Mouse (Mus musculus): Measurements from ENCODE around the gene En1. TPM values are rescaled to one million over a fixed set of nuclear protein-coding genes. Genes with fewer than 3 reads are reported as not detected.

The En1 gene
- polyA plus RNA-seq, 1 experiment from 2014 or later, result 0.07 TPM

GRCm38 (mm10) chr1:120614307-120615100 lies 12.3 kb downstream of the En1 start:
- no peak overlapping the region for H3K9ac ChIP-seq (ENCODE audit: low read length)
- no peak for ATAC-seq (replicated peaks; ENCODE audit: extremely low read depth, insufficient read depth, low FRiP score)
- no peaks in the 10 kb centered on the region for H3K9me3 ChIP-seq (replicated peaks; ENCODE audit: control insufficient read depth, low read length)
- peak overlapping the region; percentile 35; the same call in 1 of the 2 replicates for H3K4me2 ChIP-seq (ENCODE audit: low read depth, low read length)
- H3K4me3 ChIP-seq (ENCODE audit: low read length), result no peak overlapping the region
- 2% methylated on average over 30 of the region's 30 CpGs for WGBS
- H3K36me3 ChIP-seq (ENCODE audit: control insufficient read depth, insufficient read depth), result no peaks in the 10 kb centered on the region
- no peak overlapping the region for H3K27ac ChIP-seq (ENCODE audit: low read length)
- H3K27me3 ChIP-seq (ENCODE audit: control insufficient read depth, insufficient read depth, low read length), result peaks cover 91% of the 10 kb centered on the region
- no peaks in the 10 kb centered on the region for H3K4me1 ChIP-seq (ENCODE audit: control insufficient read depth, insufficient read depth, low read length)

DNA sequence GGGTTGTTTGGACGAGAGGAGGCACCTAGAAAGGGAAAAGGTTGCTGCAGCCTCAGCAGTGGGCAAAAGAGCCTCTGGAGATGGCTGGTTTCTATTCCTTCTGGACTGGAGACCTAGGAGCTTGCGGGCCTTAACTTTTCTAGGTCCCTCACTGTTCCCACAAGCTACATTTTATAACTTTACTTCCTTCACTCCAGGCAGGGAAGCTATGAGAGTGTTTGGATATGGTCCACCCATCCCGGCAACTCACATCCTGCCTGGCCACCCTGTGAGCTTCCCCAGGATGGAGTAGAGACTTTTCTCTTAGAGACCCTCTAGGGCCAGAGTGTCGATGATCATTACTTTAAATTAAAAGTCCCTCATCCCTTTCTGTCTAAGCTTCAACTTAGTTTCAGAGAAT lies 13.3 kb downstream of the En1 start:
- H3K4me2 ChIP-seq (ENCODE audit: low read depth, low read length), result no peak overlapping the region
- H3K27ac ChIP-seq (ENCODE audit: low read length), result no peak overlapping the region
- no peaks in the 10 kb centered on the region for H3K9me3 ChIP-seq (replicated peaks; ENCODE audit: control insufficient read depth, low read length)
- H3K9ac ChIP-seq (ENCODE audit: low read length), result no peak overlapping the region
- no peaks in the 10 kb centered on the region for H3K36me3 ChIP-seq (ENCODE audit: control insufficient read depth, insufficient read depth)
- peaks cover 91% of the 10 kb centered on the region for H3K27me3 ChIP-seq (ENCODE audit: control insufficient read depth, insufficient read depth, low read length)
- H3K4me3 ChIP-seq (ENCODE audit: low read length), result no peak overlapping the region
- 6% methylated on average over 4 of the region's 4 CpGs for WGBS
- ATAC-seq (replicated peaks; ENCODE audit: extremely low read depth, insufficient read depth, low FRiP score), result no peak
- H3K4me1 ChIP-seq (ENCODE audit: control insufficient read depth, insufficient read depth, low read length), result no peaks in the 10 kb centered on the region

DNA sequence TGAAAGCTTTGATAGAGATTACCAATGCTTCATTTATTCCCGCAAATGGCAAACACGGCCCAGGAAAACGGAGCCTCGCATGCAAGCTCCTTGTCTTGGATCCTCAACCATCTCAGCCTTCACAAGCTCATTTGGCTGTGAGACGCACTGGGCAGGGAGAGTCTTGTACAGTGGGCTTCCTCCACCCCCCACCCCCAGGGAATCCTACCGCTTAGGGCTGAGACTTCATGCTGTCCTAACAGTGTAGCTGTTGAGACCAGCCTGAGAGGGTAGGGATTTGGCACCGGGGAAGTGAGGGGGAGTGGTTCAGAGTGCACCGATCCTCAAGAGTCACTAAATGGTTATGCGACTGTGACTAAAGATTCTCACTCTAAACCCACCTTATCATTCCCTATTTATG lies 13.7 kb downstream of the En1 start:
- Histone ChIP-seq H3K4me1 (ENCODE audit: control insufficient read depth, insufficient read depth, low read length) (no peaks in the 10 kb centered on the region), H3K36me3 (ENCODE audit: control insufficient read depth, insufficient read depth) (no peaks in the 10 kb centered on the region), H3K4me2 (ENCODE audit: low read depth, low read length) (no peak overlapping the region), H3K9me3 (replicated peaks; ENCODE audit: control insufficient read depth, low read length) (no peaks in the 10 kb centered on the region), H3K4me3 (ENCODE audit: low read length) (no peak overlapping the region), H3K27me3 (ENCODE audit: control insufficient read depth, insufficient read depth, low read length) (peaks cover 89% of the 10 kb centered on the region), H3K9ac (ENCODE audit: low read length) (no peak overlapping the region), H3K27ac (ENCODE audit: low read length) (no peak overlapping the region)
- WGBS, result 2% methylated on average over 9 of the region's 9 CpGs
- ATAC-seq (replicated peaks; ENCODE audit: extremely low read depth, insufficient read depth, low FRiP score), result no peak

- H3K27ac ChIP-seq (ENCODE audit: low read length), result no peak overlapping the region
- H3K4me2 ChIP-seq (ENCODE audit: low read depth, low read length), result no peak overlapping the region
- H3K9ac ChIP-seq (ENCODE audit: low read length), result no peak overlapping the region
- 34% methylated on average over 5 of the region's 5 CpGs for WGBS
- H3K36me3 ChIP-seq (ENCODE audit: control insufficient read depth, insufficient read depth), result no peaks in the 10 kb centered on the region
- H3K9me3 ChIP-seq (replicated peaks; ENCODE audit: control insufficient read depth, low read length), result no peaks in the 10 kb centered on the region
- ATAC-seq (replicated peaks; ENCODE audit: extremely low read depth, insufficient read depth, low FRiP score), result no peak
- peaks cover 66% of the 10 kb centered on the region for H3K27me3 ChIP-seq (ENCODE audit: control insufficient read depth, insufficient read depth, low read length)
- no peak overlapping the region for H3K4me3 ChIP-seq (ENCODE audit: low read length)
- H3K4me1 ChIP-seq (ENCODE audit: control insufficient read depth, insufficient read depth, low read length), result no peaks in the 10 kb centered on the region
Measured at GRCm38 (mm10) chr1:120621383-120621782, 19.2 kb downstream of the En1 start.

- Histone ChIP-seq H3K9ac (ENCODE audit: low read length) (no peak overlapping the region), H3K9me3 (replicated peaks; ENCODE audit: control insufficient read depth, low read length) (no peaks in the 10 kb centered on the region), H3K4me3 (ENCODE audit: low read length) (no peak overlapping the region), H3K4me1 (ENCODE audit: control insufficient read depth, insufficient read depth, low read length) (no peaks in the 10 kb centered on the region), H3K36me3 (ENCODE audit: control insufficient read depth, insufficient read depth) (no peaks in the 10 kb centered on the region), H3K4me2 (ENCODE audit: low read depth, low read length) (no peak overlapping the region), H3K27me3 (ENCODE audit: control insufficient read depth, insufficient read depth, low read length) (peaks cover 28% of the 10 kb centered on the region), H3K27ac (ENCODE audit: low read length) (no peak overlapping the region)
- WGBS, result 55% methylated on average over 11 of the region's 11 CpGs
- no peak for ATAC-seq (replicated peaks; ENCODE audit: extremely low read depth, insufficient read depth, low FRiP score)
Measured at GRCm38 (mm10) chr1:120626930-120627621, 24.9 kb downstream of the En1 start.

DNA sequence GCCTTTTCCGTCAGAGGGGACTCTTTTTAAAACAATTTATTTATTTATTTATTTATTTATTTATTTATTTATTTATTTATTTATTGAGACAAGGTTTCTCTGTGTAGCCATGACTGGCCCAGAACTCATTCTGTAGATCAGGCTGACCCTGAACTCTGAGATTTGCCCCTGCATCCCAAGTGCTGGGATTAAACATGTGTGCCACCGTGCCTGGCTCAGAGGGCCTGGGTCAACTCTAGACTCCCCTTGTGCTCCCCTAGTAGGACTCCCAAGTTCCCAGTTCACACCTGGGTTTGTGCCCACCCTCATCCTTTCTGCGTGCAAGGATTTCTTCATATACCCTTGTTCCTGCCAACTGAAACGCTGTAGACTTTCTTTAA lies 25.4 kb downstream of the En1 start:
- Histone ChIP-seq H3K9ac (ENCODE audit: low read length) (no peak overlapping the region), H3K27ac (ENCODE audit: low read length) (no peak overlapping the region), H3K27me3 (ENCODE audit: control insufficient read depth, insufficient read depth, low read length) (peaks cover 28% of the 10 kb centered on the region), H3K4me2 (ENCODE audit: low read depth, low read length) (no peak overlapping the region), H3K4me3 (ENCODE audit: low read length) (no peak overlapping the region), H3K9me3 (replicated peaks; ENCODE audit: control insufficient read depth, low read length) (no peaks in the 10 kb centered on the region), H3K36me3 (ENCODE audit: control insufficient read depth, insufficient read depth) (no peaks in the 10 kb centered on the region), H3K4me1 (ENCODE audit: control insufficient read depth, insufficient read depth, low read length) (no peaks in the 10 kb centered on the region)
- no peak for ATAC-seq (replicated peaks; ENCODE audit: extremely low read depth, insufficient read depth, low FRiP score)
- WGBS, result 74% methylated on average over 4 of the region's 4 CpGs

DNA sequence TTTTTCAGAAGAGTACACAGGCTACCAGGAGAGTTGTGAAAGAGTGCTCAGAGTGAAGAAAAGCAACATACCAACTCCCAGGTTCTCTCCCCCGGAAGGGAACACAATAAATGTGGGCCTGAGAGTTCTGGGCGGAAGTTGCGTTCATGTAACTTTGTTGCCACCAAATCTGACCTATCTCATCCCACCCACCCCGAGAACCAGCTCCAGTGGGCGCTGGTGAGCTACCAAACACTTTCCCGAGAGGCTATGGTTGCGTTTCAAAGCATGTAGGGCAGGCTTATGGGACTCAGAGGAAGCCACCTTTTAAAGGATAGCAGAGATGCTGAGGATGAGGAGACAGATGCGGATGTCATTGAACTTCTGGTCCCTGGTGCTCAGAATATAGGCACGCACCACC lies 26.6 kb downstream of the En1 start:
- Histone ChIP-seq H3K4me2 (ENCODE audit: low read depth, low read length) (no peak overlapping the region), H3K4me3 (ENCODE audit: low read length) (no peak overlapping the region), H3K9me3 (replicated peaks; ENCODE audit: control insufficient read depth, low read length) (no peaks in the 10 kb centered on the region), H3K27me3 (ENCODE audit: control insufficient read depth, insufficient read depth, low read length) (peaks cover 23% of the 10 kb centered on the region), H3K9ac (ENCODE audit: low read length) (no peak overlapping the region), H3K27ac (ENCODE audit: low read length) (no peak overlapping the region), H3K4me1 (ENCODE audit: control insufficient read depth, insufficient read depth, low read length) (no peaks in the 10 kb centered on the region), H3K36me3 (ENCODE audit: control insufficient read depth, insufficient read depth) (no peaks in the 10 kb centered on the region)
- no peak for ATAC-seq (replicated peaks; ENCODE audit: extremely low read depth, insufficient read depth, low FRiP score)
- 47% methylated on average over 9 of the region's 9 CpGs for WGBS

- Histone ChIP-seq H3K4me3 (ENCODE audit: low read length) (no peak overlapping the region), H3K36me3 (ENCODE audit: control insufficient read depth, insufficient read depth) (no peaks in the 10 kb centered on the region), H3K4me2 (ENCODE audit: low read depth, low read length) (peak overlapping the region; percentile 27; the same call in 1 of the 2 replicates), H3K9ac (ENCODE audit: low read length) (no peak overlapping the region), H3K9me3 (replicated peaks; ENCODE audit: control insufficient read depth, low read length) (no peaks in the 10 kb centered on the region), H3K27me3 (ENCODE audit: control insufficient read depth, insufficient read depth, low read length) (no peaks in the 10 kb centered on the region), H3K27ac (ENCODE audit: low read length) (no peak overlapping the region), H3K4me1 (ENCODE audit: control insufficient read depth, insufficient read depth, low read length) (no peaks in the 10 kb centered on the region)
- 24% methylated on average over 10 of the region's 10 CpGs for WGBS
- ATAC-seq (replicated peaks; ENCODE audit: extremely low read depth, insufficient read depth, low FRiP score), result no peak
Measured at GRCm38 (mm10) chr1:120643380-120643779, 41.2 kb downstream of the En1 start.
